Mouse (Mus musculus) ES-Bruce4 (cell line): Measurements from ENCODE around the gene Pikfyve. TPM values are rescaled to one million over a fixed set of nuclear protein-coding genes. Genes with fewer than 3 reads are reported as not detected.

Source experiments
- H3K27ac ChIP-seq: 2 replicates; pipeline ENCODE4 v1.5.1; 2012; ENCODE audit warnings: low read length, inconsistent platforms; ENCODE audit not compliant: insufficient read depth
- H3K27me3 ChIP-seq: 2 replicates; pipeline ENCODE4 v1.6.1; 2012; ENCODE audit warnings: mild to moderate bottlenecking, low read length, inconsistent platforms; ENCODE audit not compliant: control insufficient read depth, poor library complexity, insufficient read depth, severe bottlenecking
- H3K36me3 ChIP-seq: 2 replicates; pipeline ENCODE4 v1.6.1; 2012; ENCODE audit warnings: inconsistent platforms, mild to moderate bottlenecking, low read length, moderate library complexity; ENCODE audit not compliant: control insufficient read depth, poor library complexity, insufficient read depth, severe bottlenecking
- H3K4me1 ChIP-seq: one replicate; pipeline ENCODE4 v1.8.1; 2011; ENCODE audit warnings: low read length; ENCODE audit not compliant: control insufficient read depth, insufficient read depth
- H3K4me3 ChIP-seq: 2 replicates; pipeline ENCODE4 v1.5.1; 2011; ENCODE audit warnings: low read depth, mild to moderate bottlenecking, low read length
- H3K9ac ChIP-seq: 2 replicates; pipeline ENCODE4 v1.6.1; 2012; ENCODE audit warnings: low read depth, mild to moderate bottlenecking, inconsistent platforms; ENCODE audit not compliant: poor library complexity, severe bottlenecking
- H3K9me3 ChIP-seq: replicated peaks from 2 replicates; pipeline ENCODE4 v1.6.1; 2012; ENCODE audit warnings: mild to moderate bottlenecking, low read length, inconsistent platforms; ENCODE audit not compliant: control insufficient read depth, poor library complexity, insufficient read depth, severe bottlenecking
- CTCF ChIP-seq: IDR thresholded peaks from one replicate; pipeline ENCODE4 v1.8.1; 2011; ENCODE audit warnings: low read depth, low read length
- EP300 ChIP-seq: IDR thresholded peaks from 2 replicates; pipeline ENCODE4 v1.6.1; 2011; ENCODE audit warnings: low read depth, low read length; ENCODE audit not compliant: insufficient read depth
- POLR2A ChIP-seq: IDR thresholded peaks from one replicate; pipeline ENCODE4 v1.8.1; 2011; ENCODE audit warnings: low read length; ENCODE audit not compliant: insufficient read depth
- polyA plus RNA-seq: library from polyadenylated mRNA; stranded (reverse); fragments of >200 nt; gene quantifications from 2 replicates; pipeline ENCODE4 v1.2.4, GENCODE M21; 2011; ENCODE audit warnings: low read depth; ENCODE audit not compliant: missing spikeins, insufficient read depth, insufficient read length

Pikfyve gene
- polyA plus RNA-seq, 1 experiment = 59.9 TPM

GRCm38 (mm10) chr1:65315022-65315407 lies 128.5 kb downstream of the Pikfyve start:
- Histone ChIP-seq H3K36me3 (no peaks in the 10 kb centered on the region), H3K4me3 (no peak overlapping the region), H3K9ac (no peak overlapping the region), H3K27ac (no peak overlapping the region), H3K27me3 (peaks cover 1% of the 10 kb centered on the region; the same call in 1 of the 2 replicates), H3K9me3 (no peaks in the 10 kb centered on the region), H3K4me1 (no peaks in the 10 kb centered on the region)
- TF ChIP-seq POLR2A = no peak
- no peak for TF ChIP-seq EP300
- no peak for TF ChIP-seq CTCF

Other genes starting within 250 kb of the Pikfyve start
- 9.5 and 12.4 TPM in 2 replicates for gene Plekhm3, start 229.9 kb upstream of the Pikfyve start, polyA plus RNA-seq
- not detected in 2 replicates for gene Akr1cl, start 153.9 kb upstream of the Pikfyve start, polyA plus RNA-seq
- gene Cryge, start 135.5 kb upstream of the Pikfyve start, polyA plus RNA-seq = not detected in 2 replicates
- not detected in 2 replicates for gene Crygd, start 123.2 kb upstream of the Pikfyve start, polyA plus RNA-seq
- not detected in 2 replicates for gene Crygc, start 113.0 kb upstream of the Pikfyve start, polyA plus RNA-seq
- gene Crygb, start 104.4 kb upstream of the Pikfyve start, polyA plus RNA-seq = not detected in 2 replicates
- gene Cryga, start 83.3 kb upstream of the Pikfyve start, polyA plus RNA-seq = not detected in 2 replicates
- not detected in 2 replicates for gene Gm28845, start 67.1 kb upstream of the Pikfyve start, polyA plus RNA-seq
- gene D630023F18Rik, start 63.5 kb upstream of the Pikfyve start, polyA plus RNA-seq = 7.2 and 9.9 TPM in 2 replicates
- 122 and 130 TPM in 2 replicates for gene Idh1, start 183 bp upstream of the Pikfyve start, polyA plus RNA-seq
- not detected in 2 replicates for gene Pth2r, start 95.4 kb downstream of the Pikfyve start, polyA plus RNA-seq